ENCODE assay signal across 10 mouse cellular contexts in genomic region chr3:104019453-104019852, GRCm38 (mm10). TPM values are rescaled to one million over a fixed set of nuclear protein-coding genes. Genes with fewer than 3 reads are reported as not detected.
DNase-seq lines count a peak whose midpoint lies in the region; ATAC-seq and TF ChIP-seq lines count a peak whose summit lies in the region.
"Had no signal": no experiment of that assay in that cellular context is flagged by ENCODE, and none has a peak within 500 bp of the region (broad histone marks: within the 10 kb centered on the region; RNA-seq: fewer than 3 reads in every experiment).

No protein-coding gene starts in this region.

- intact Hi-C loops in heart, adult 2 months (cut with DNase I) = no loop called here
- intact Hi-C loops in heart, postnatal 14 days (cut with DNase I) = no loop called here

- no peak overlapping the region for H3K4me2 ChIP-seq in kidney, embryonic 15.5 days

- no peak overlapping the region for H3K9ac ChIP-seq in heart, adult 2 months (ENCODE audit: low read depth, low read length)
- no peak overlapping the region for H3K9ac ChIP-seq in kidney, embryonic 15.5 days

- H3K36me3 ChIP-seq in heart, adult 2 months (ENCODE audit: control insufficient read depth, insufficient read depth, low read length) = no peaks in the 10 kb centered on the region
- peaks cover 59% of the 10 kb centered on the region for H3K36me3 ChIP-seq in kidney, embryonic 15.5 days

- H3K27me3 ChIP-seq in heart, adult 2 months (ENCODE audit: control insufficient read depth, insufficient read depth, low read length) = no peaks in the 10 kb centered on the region
- H3K27me3 ChIP-seq in kidney, embryonic 15.5 days = no peaks in the 10 kb centered on the region

- H3K4me1 ChIP-seq in heart, adult 2 months (ENCODE audit: control insufficient read depth, insufficient read depth, low read length) = no peaks in the 10 kb centered on the region
- no peaks in the 10 kb centered on the region for H3K4me1 ChIP-seq in kidney, embryonic 15.5 days

- no peak for ATAC-seq in kidney, embryonic 15.5 days (replicated peaks; ENCODE audit: low FRiP score)

- no peak for TF ChIP-seq EP300 in heart, adult 2 months (IDR thresholded peaks at IDR 0.05; ENCODE audit: insufficient read depth, low read depth, low read length)

- TF ChIP-seq POLR2A in heart, adult 2 months (IDR thresholded peaks at IDR 0.05; ENCODE audit: insufficient read depth, low read depth, low read length) = no peak

- H3K9me3 ChIP-seq in kidney, embryonic 15.5 days (replicated peaks) = no peaks in the 10 kb centered on the region

- TF ChIP-seq CTCF in heart, adult 2 months (IDR thresholded peaks at IDR 0.05) = peak; percentile 53

- H3K27ac ChIP-seq in heart, adult 2 months = no peak overlapping the region
- H3K27ac ChIP-seq in kidney, embryonic 15.5 days = no peak overlapping the region

- DNase-seq in heart, adult 2 months = no peak
- no peak for DNase-seq in heart, postnatal 14 days
- peak; percentile 32 for DNase-seq in thymus, postnatal 0 days (ENCODE audit: low spot score)
- no peak for DNase-seq in thymus, adult 18-20 months
- DNase-seq in forelimb bud, embryonic 11.5 days (ENCODE audit: low read depth, low spot score) = peak; percentile 14
- no peak for DNase-seq in spleen, adult 18-20 months
- DNase-seq in urinary bladder, adult 18-20 months (ENCODE audit: low spot score in 2 of 2) = no peak
- DNase-seq: heart, adult 18-20 months; lung, postnatal 4 days had no signal

- H3K4me3 ChIP-seq in heart, adult 2 months = no peak overlapping the region
- no peak overlapping the region for H3K4me3 ChIP-seq in kidney, embryonic 15.5 days (replicated peaks)

- 61% methylated on average over 4 of the region's 4 CpGs for WGBS in heart, adult 2 months
- WGBS in kidney, embryonic 15.5 days = 64% methylated on average over 4 of the region's 4 CpGs

- H3K79me2 ChIP-seq in heart, adult 2 months (replicated peaks; ENCODE audit: control insufficient read depth, insufficient read depth, low read length) = no peaks in the 10 kb centered on the region

RNA-seq across cellular contexts. Expression of gene Phtf1, which starts 51.5 kb away (rescaled TPM):
- 1 to 10 TPM; 6.8 to 8.0 TPM for total RNA-seq in heart, adult 2 months (2021)
- polyA plus RNA-seq in heart, adult 2 months (2012; rRNA removed) = 1.9 and 4.5 TPM in 2 replicates
- total RNA-seq in heart, postnatal 14 days (2021) = 10 to 100 TPM; 10.1 to 11.2 TPM
- 38.9 and 43.8 TPM in 2 replicates for polyA plus RNA-seq in thymus, postnatal 0 days (2015; fragmentation: Nextera tagmentation; extraction: Ambion mirVana)
- polyA plus RNA-seq in kidney, embryonic 15.5 days (2015; fragmentation: Nextera tagmentation; extraction: Ambion mirVana) = 26.8 and 29.7 TPM in 2 replicates

Comparison
In these comparisons a context has a peak if more than half of its experiments do, and no peak if none do; other contexts are left out.
1. DNase-seq: peak in thymus, postnatal 0 days (single experiment) and forelimb bud, embryonic 11.5 days (single experiment); none in heart, adult 2 months (0 of 2), heart, postnatal 14 days (0 of 2), thymus, adult 18-20 months (0 of 2), spleen, adult 18-20 months (0 of 2) and urinary bladder, adult 18-20 months (0 of 2).